Mouse (Mus musculus) forebrain, embryonic 11.5 days (tissue): ENCODE data around the gene Rad18. TPM values are rescaled to one million over a fixed set of nuclear protein-coding genes. Genes with fewer than 3 reads are reported as not detected.

ENCODE experiments used
- ATAC-seq: fragments of 200-750 bp; cut with Nextera tagmentation; replicated peaks from 2 replicates; pipeline ENCODE4 v1.8.0; 2017; ENCODE audit warnings: moderate TSS enrichment; ENCODE audit not compliant: low FRiP score
- DNase-seq: peaks from one replicate; pipeline ENCODE4 v3.0.0-alpha.2; 2017; ENCODE audit warnings: low spot score
- H3K27ac ChIP-seq: fragments of 300-500 bp; sonication (generic); 2 replicates; pipeline ENCODE4 v1.5.1; 2014; ENCODE audit warnings: low read depth, low read length
- H3K27me3 ChIP-seq: fragments of 300-500 bp; sonication (generic); 2 replicates; pipeline ENCODE4 v1.6.1; 2014; ENCODE audit warnings: mild to moderate bottlenecking, low read length, mixed read lengths; ENCODE audit not compliant: control insufficient read depth, insufficient read depth
- H3K36me3 ChIP-seq: fragments of 300-500 bp; sonication (generic); 2 replicates; pipeline ENCODE4 v1.6.1; 2014; ENCODE audit warnings: mild to moderate bottlenecking, low read length, moderate library complexity, mixed read lengths; ENCODE audit not compliant: control insufficient read depth, insufficient read depth
- H3K4me1 ChIP-seq: fragments of 300-500 bp; sonication (generic); replicated peaks from 2 replicates; pipeline ENCODE4 v1.6.1; 2014; ENCODE audit warnings: low read length, mixed read lengths; ENCODE audit not compliant: control insufficient read depth, insufficient read depth
- H3K4me2 ChIP-seq: fragments of 300-500 bp; sonication (generic); 2 replicates; pipeline ENCODE4 v1.6.1; 2014; ENCODE audit warnings: low read depth, mild to moderate bottlenecking, low read length, moderate library complexity, mixed read lengths; ENCODE audit not compliant: severe bottlenecking
- H3K4me3 ChIP-seq: fragments of 300-500 bp; sonication (generic); 2 replicates; pipeline ENCODE4 v1.5.1; 2014; ENCODE audit warnings: low read depth, low read length
- H3K9ac ChIP-seq: fragments of 300-500 bp; sonication (generic); 2 replicates; pipeline ENCODE4 v1.6.1; 2014; ENCODE audit warnings: low read length
- H3K9me3 ChIP-seq: fragments of 300-500 bp; sonication (generic); 2 replicates; pipeline ENCODE4 v1.6.1; 2016; ENCODE audit warnings: low read length, mixed read lengths; ENCODE audit not compliant: control insufficient read depth
- WGBS: fragments of 180-500 bp; shearing (Covaris S2); extraction: QIAGEN DNeasy Blood & Tissue Kit; methylation state at CpG from one replicate; pipeline ENCODE4 v1.1.7; 2014; 5-methylcytosine and 5-hydroxymethylcytosine counted together
- polyA plus RNA-seq: library from polyadenylated mRNA; unstranded; fragments of >200 nt; fragmentation: Nextera tagmentation; extraction: Ambion mirVana; gene quantifications from 2 replicates; pipeline ENCODE4 v1.2.1, GENCODE M21; 2014

Gene Rad18
- polyA plus RNA-seq, 1 experiment from 2014 or later, result 54.1 TPM

DNA sequence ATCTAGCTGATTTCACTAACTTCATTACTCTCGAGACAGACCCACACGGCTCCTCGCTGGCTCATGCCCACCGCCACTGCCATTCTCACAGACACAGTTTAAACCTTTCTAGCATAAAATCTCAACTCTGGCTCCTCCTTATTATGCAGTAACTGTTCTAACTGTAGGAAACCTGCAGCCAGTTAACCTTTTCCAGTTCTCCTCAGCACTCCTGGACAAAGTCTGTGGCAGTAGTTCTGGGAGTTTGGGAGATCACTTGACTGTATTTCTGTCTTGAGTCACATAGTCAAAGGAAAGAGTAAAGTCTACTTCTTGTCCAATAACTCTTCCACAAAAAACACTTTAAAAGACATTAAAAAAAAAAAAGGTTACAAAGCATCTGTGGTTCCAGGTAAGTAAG is 66.2 kb downstream of the Rad18 start:
- no peaks in the 10 kb centered on the region for H3K36me3 ChIP-seq
- no peak for DNase-seq
- no peaks in the 10 kb centered on the region for H3K27me3 ChIP-seq
- WGBS, result 94% methylated on average over 4 of the region's 4 CpGs
- no peak overlapping the region for H3K4me2 ChIP-seq
- no peaks in the 10 kb centered on the region for H3K9me3 ChIP-seq
- no peaks in the 10 kb centered on the region for H3K4me1 ChIP-seq
- H3K27ac ChIP-seq, result no peak overlapping the region
- no peak overlapping the region for H3K4me3 ChIP-seq
- no peak overlapping the region for H3K9ac ChIP-seq
- no peak for ATAC-seq

GRCm38 (mm10) chr6:112628301-112628700 is 68.2 kb downstream of the Rad18 start:
- no peak for DNase-seq
- WGBS, result 92% methylated on average over 8 of the region's 8 CpGs

GRCm38 (mm10) chr6:112622321-112622720 is 74.2 kb downstream of the Rad18 start:
- Histone ChIP-seq H3K4me1 (no peaks in the 10 kb centered on the region), H3K9ac (no peak overlapping the region), H3K4me3 (no peak overlapping the region), H3K27ac (no peak overlapping the region), H3K9me3 (no peaks in the 10 kb centered on the region), H3K4me2 (no peak overlapping the region), H3K36me3 (no peaks in the 10 kb centered on the region; the same call in 1 of the 2 replicates), H3K27me3 (no peaks in the 10 kb centered on the region)
- DNase-seq, result no peak
- no peak for ATAC-seq
- 90% methylated on average over 4 of the region's 4 CpGs for WGBS

More at GRCm38 (mm10) chr6:112628301-112628700, 68.2 kb downstream of the Rad18 start:
- ATAC-seq, result no peak
- H3K9me3 ChIP-seq, result no peaks in the 10 kb centered on the region
- no peak overlapping the region for H3K9ac ChIP-seq
- no peak overlapping the region for H3K27ac ChIP-seq
- H3K36me3 ChIP-seq, result no peaks in the 10 kb centered on the region; the same call in 1 of the 2 replicates
- H3K4me2 ChIP-seq, result no peak overlapping the region
- no peak overlapping the region for H3K4me3 ChIP-seq
- no peaks in the 10 kb centered on the region for H3K4me1 ChIP-seq
- no peaks in the 10 kb centered on the region for H3K27me3 ChIP-seq

DNA sequence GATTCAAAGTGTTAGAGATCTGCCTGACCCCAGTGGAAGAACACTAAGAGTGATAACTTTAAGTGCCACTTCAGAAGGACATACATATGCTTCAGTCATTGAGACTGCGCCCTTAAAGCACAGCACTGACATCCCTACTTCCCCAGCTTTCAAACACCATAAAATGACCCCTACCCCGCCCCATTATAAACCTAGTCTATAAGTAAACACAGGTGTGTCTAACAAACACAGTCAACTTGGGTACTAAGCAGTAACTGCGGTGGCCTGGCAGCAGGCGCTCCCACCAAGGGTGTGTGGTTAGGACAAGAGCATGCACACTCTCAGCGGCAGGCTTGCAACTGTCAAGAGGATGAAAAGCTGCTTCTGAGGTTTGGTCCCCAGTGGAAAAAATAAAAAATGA is 76.5 kb downstream of the Rad18 start:
- no peak for ATAC-seq
- Histone ChIP-seq H3K9ac (no peak overlapping the region), H3K4me2 (no peak overlapping the region), H3K27me3 (no peaks in the 10 kb centered on the region), H3K27ac (no peak overlapping the region), H3K36me3 (no peaks in the 10 kb centered on the region; the same call in 1 of the 2 replicates), H3K4me3 (no peak overlapping the region), H3K4me1 (no peaks in the 10 kb centered on the region), H3K9me3 (no peaks in the 10 kb centered on the region)
- WGBS, result 93% methylated on average over 5 of the region's 5 CpGs
- no peak for DNase-seq

DNA sequence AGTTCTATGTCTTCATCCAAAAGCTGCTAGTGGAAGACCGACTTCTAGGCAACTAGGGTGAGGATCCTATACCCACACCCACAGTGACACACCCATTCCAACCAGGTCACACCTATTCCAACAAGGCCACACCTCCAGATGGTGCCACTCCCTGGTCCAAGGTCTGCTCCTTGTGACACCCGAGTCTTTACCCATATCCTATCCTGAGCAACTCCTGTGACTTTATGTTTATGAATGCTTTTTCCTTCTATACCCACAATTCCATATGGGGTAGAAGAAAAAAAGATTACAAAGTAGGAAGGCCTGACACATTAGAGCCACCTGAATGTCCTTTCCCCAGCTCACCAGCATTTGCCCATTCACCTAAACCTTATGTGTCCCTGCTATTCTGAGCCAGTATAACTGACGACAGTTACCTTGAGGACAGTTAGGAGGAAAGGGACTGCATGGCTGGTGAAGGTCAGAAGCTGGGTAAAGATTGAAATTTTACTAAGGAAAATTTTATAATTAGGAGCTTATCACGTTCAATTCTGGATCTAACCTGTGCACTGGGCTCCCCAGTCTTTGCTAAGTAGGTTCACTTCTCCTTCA is 78.7 kb downstream of the Rad18 start:
- Histone ChIP-seq H3K27me3 (no peaks in the 10 kb centered on the region), H3K4me3 (no peak overlapping the region), H3K9me3 (no peaks in the 10 kb centered on the region), H3K9ac (no peak overlapping the region), H3K27ac (no peak overlapping the region), H3K4me1 (no peaks in the 10 kb centered on the region), H3K4me2 (no peak overlapping the region), H3K36me3 (no peaks in the 10 kb centered on the region)
- no peak for DNase-seq
- 89% methylated on average over 4 of the region's 4 CpGs for WGBS
- ATAC-seq, result no peak

DNA sequence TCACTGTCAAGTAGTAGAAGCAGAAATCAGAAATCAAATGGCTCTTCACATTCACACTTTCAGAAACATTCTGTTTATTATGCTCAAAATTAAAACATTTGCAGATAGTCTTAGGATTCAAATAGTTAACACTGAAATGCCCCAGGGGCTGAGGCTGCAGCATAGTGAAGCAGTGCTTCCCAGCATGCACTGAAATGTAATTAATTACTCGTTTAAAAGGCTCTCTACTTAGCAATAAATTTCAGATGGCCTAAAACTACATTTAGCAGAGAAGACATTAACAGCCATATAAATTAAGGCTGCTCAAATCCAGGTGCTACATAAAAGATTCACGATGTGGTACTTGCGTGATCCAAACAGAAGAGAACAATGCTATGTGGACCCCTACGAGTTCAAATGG is 87.5 kb downstream of the Rad18 start:
- Histone ChIP-seq H3K4me2 (no peak overlapping the region), H3K4me3 (no peak overlapping the region), H3K4me1 (no peaks in the 10 kb centered on the region), H3K27ac (no peak overlapping the region), H3K9me3 (no peaks in the 10 kb centered on the region), H3K9ac (no peak overlapping the region), H3K27me3 (no peaks in the 10 kb centered on the region), H3K36me3 (no peaks in the 10 kb centered on the region)
- no peak for ATAC-seq
- DNase-seq, result no peak
- 86% methylated on average over 4 of the region's 4 CpGs for WGBS

DNA sequence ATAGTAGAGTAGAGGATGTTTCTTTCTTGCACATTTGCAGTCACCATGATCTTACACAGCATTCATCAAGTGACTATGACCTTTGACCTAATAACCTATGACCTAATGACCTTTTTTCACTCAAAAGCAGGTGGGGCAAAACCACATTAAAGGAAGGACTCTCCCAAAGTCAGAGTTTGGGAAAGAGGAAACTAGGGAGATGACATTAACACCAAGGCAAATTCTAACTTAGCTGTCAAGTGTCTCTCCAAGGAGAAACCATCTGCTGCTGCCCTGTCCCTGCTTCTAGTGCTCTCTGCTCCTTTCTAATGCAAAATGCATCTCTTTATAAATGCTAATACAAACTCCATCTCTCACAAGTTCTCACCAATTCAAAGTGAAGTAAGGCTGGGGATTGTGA is 92.6 kb downstream of the Rad18 start:
- ATAC-seq (no peak), DNase-seq (no peak)
- no peak overlapping the region for H3K4me2 ChIP-seq
- H3K27ac ChIP-seq, result no peak overlapping the region
- no peaks in the 10 kb centered on the region for H3K36me3 ChIP-seq
- no peaks in the 10 kb centered on the region for H3K9me3 ChIP-seq
- H3K27me3 ChIP-seq, result no peaks in the 10 kb centered on the region
- no peak overlapping the region for H3K9ac ChIP-seq
- H3K4me1 ChIP-seq, result no peaks in the 10 kb centered on the region
- H3K4me3 ChIP-seq, result no peak overlapping the region

DNA sequence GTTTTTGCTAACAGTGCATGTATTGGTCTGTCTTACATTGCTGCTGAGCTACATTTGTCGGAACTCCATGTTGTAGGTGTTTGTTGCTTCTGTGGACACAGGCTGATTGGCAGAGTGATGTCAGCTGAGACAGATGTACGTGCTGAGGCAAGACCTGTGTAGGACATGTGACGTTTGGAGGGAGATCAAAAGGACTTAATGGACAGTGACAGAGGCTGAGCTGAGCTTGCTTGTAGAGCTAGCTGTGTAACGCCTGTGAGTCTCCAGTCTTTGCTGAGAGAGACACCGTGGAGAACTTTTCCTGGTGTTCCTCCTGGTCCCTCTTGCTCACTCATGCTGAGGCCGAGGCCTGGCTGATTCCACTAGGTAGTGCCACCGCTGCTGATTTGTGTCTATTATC is 101.5 kb downstream of the Rad18 start:
- no peak overlapping the region for H3K9ac ChIP-seq
- DNase-seq, result no peak
- H3K9me3 ChIP-seq, result no peaks in the 10 kb centered on the region
- H3K4me3 ChIP-seq, result no peak overlapping the region
- H3K27me3 ChIP-seq, result no peaks in the 10 kb centered on the region
- no peak overlapping the region for H3K4me2 ChIP-seq
- no peaks in the 10 kb centered on the region for H3K36me3 ChIP-seq
- 93% methylated on average over 7 of the region's 7 CpGs for WGBS
- no peaks in the 10 kb centered on the region for H3K4me1 ChIP-seq
- H3K27ac ChIP-seq, result no peak overlapping the region
- ATAC-seq, result no peak

- Histone ChIP-seq H3K9me3 (no peaks in the 10 kb centered on the region), H3K4me3 (no peak overlapping the region), H3K36me3 (no peaks in the 10 kb centered on the region), H3K27me3 (no peaks in the 10 kb centered on the region), H3K4me2 (no peak overlapping the region), H3K27ac (no peak overlapping the region), H3K4me1 (no peaks in the 10 kb centered on the region), H3K9ac (no peak overlapping the region)
- WGBS, result 85% methylated on average over 1 of the region's 1 CpGs
- ATAC-seq (no peak), DNase-seq (peak; percentile 16)
These were observed 108.6 kb downstream of the Rad18 start for GRCm38 (mm10) chr6:112587912-112588311.
